Mouse (Mus musculus): ENCODE data around the gene Dpp7. TPM values are rescaled to one million over a fixed set of nuclear protein-coding genes. Genes with fewer than 3 reads are reported as not detected.

Gene Dpp7
- polyA plus RNA-seq (2017; shearing (Covaris generic)), result 10 to 100 TPM; 10.2 to 24.6 (median 21.1) TPM

DNA sequence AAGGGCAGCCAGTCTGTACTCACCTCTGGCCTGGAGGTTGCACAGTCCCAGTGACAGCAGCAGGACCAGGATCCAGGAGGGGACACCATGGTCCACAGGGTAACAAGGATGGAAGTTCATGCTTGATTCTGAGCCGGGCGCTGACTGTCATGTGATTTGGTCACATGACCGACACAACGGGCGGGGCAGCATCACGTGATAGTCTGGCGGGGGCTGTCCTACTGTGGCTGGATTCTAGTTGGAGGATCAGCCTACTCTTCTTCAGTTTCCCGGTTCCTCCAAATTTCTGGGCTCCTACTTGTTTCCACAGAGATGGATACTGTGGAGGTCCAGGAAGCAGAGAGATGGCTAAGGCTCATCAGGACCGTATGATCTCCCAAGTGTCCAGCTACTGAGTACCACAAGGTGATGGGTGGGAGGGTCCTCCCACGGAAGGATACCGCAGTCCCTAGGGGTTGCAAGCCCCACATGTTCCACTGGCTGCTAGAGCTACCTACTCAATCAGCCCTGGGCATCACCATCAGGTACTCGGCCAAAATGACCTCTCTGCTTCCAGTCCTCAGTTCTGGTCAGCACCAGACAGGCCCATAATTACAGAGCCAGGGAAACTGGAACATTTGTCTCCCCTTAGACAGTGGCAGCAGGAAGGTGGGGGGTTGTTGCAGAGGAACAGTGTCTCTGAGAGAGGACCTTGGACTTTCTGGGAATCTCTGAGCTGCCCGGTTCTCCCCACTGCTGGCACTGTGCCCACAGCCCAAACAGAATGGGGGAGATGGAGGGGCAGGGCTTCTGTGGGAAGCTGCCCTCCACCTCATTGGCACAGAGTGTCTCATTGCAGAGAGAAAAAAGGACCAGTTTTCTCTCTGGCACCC is at the start of gene Dpp7:
Gene Dpp7 (minus strand): TSS at position 152 of the 872 bp plus-strand sequence.
- peak; percentile 88 for ATAC-seq

DNA sequence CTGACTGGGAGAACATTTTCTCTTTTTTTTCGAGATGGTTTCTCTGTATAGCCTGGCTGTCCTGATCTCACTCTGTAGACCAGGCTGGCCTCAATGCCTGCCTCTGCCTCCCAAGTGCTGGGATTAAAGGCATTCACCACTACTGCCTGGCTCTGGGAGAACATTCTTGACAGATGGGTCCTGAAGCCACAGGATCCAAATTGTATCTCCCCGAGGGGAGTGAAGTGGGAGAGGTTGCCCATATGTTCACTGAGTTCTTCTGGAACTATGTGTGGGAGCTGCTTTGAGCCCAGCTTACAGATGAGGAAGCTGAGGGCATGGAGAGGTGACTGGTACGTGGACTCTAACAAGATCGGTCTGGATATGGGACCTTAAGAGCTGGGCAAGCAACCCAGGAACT is 47.8 kb upstream of the Dpp7 start:
- no peak for ATAC-seq

DNA sequence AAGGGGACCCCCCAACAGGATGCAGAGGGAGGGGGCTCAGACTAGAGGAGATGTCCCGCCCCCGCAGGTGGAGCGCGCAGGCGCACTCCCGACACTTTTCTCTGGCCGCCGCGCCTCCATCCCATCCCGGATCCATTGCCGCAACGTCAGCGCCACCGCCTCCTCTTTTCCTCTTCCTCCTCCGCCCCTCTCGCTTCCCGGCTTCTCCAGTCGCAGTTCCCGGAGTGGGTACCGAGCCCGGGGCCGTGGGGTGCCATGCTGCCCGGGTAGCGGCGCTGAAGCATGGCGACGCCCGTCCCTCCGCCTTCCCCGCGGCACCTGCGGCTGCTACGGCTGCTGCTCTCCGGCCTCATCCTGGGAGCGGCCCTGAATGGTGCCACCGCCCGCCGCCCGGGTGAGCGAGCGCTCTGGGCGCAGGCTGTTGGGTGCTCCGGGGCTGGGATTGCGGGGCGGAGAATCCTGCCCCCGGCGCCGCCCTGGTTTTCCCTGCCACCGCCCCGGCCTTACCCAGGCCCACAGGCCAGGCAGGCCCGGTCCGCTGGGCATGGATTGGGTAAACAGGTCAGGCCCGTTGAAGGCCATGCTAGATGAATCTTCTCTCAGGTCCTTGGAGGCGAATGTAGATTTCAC is 46.9 kb upstream of the Dpp7 start:
- ATAC-seq, result peak; percentile 52

DNA sequence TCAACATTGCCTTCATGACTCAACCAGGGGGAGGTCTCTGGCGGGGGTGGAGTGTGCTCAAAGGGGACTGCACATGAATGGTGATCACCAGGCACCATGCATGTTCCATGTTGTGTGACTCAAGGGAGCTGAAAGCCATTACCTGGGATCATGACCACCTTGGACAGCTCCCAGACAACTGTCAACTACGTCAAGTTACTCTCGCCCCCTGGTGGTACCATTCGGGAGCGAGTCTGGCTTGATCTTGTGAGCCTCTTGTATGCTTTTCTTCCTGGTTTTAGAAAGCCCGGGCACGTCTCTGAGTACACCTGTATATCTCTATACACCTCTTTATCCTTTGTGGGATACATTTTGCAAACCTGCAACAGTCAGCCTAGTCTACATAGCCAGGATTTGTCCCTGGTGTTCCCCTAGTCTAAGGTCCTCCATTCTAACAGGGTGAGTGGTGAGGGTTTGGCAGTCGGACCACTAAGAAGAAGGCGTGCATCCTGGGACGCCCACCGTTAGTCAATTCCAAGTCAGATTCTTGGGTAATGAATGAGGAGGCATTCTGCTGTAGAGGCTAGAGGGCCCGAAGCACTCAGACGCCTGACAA is 46.3 kb upstream of the Dpp7 start:
- peak; percentile 62 for ATAC-seq

DNA sequence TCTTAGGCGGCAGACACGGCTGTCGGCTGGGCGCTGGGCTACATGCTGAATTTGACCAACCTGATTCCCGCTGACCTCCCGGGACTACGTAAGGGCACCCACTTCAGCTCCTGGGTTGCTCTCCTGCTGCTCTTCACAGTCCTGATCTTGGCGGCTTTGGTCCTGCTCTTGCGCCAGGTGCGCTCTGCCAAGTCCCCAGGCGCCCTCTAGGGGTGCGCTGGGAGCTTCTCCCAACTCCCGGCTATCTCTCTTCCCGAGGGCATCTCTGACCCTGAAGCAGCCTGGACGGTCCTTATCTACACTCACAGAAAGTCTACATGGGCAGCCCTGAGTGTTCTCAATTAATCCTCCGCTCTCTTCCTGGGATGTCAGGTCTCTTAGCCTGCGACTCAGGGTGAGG is 44.6 kb upstream of the Dpp7 start:
- ATAC-seq, result no peak

DNA sequence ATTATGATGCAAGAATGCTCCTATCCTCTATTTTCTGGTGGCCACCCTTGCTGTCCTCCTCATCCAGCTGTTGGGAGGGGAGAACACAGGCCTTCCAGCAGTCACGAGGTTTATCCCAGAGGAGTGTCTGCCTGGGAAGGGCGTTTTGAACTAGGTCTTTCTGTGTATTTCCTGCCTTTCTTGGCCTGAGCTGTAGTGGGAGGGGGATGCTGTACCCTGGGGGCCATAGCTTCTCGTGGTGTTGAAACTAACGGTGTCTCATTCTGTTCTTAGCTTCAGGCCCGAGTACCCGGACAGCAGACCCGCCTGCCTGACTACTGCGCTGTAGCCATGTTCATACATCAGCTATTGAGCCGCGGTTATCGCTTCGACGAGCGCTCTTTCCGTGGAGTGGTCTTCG is 44.1 kb upstream of the Dpp7 start:
- ATAC-seq, result no peak

DNA sequence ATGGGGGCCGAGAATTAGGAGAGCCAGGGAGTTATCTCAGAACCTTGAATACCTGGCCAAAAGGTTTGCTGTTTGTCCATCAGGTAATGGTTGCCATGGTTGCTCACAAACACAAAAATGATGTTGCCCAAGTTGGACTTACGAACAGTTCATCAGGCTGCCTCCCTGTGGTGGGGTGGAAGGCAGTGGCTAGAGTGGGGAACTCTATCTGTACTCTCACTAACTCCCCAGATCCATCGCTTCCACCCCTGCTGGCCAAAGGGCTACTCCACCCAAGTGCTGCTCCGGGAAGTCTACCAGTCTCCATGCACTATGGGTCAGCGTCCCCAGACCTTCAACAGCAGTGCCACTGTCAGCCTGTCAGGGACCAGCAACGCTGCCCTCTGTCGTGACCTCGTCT is 42.9 kb upstream of the Dpp7 start, which contains the start of gene Npdc1:
Gene Npdc1 (plus strand): TSS at position 301 of the 400 bp plus-strand sequence.
- no peak for ATAC-seq

DNA sequence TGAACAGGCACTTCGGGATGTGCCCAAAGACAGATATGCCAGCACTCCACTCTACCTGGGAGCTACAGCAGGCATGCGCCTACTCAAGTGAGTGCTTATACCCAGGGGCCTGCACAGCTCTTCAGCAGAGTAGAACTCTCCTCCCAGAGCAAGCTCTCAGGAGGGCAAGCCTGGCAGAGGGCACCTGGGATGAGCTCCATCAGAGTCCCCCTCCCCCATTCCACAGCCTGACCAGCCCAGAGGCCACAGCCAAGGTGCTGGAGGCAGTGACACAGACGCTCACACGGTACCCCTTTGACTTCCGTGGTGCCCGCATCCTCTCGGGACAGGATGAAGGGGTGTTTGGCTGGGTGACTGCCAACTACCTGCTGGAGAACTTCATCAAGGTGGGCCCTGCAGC is 41.9 kb upstream of the Dpp7 start:
- no peak for ATAC-seq

DNA sequence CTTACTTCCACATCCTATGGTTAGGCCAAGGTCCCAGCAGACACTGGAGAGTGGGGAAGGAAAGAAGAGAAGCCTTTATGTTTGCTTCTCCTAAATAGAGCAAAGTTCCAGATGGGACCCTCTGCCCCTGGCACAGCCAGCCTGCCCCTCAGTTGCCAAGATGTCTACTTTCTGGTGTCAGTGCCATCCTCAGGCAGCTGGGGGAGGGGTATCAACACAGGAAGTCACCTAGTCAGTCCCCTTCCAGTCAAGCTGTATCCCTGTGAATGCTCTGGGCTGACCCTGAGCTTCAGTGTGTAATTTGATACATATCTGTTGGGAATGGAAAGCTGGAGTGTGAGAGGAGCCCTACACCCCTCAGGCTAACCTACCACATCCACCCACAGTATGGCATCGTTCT is 40.9 kb upstream of the Dpp7 start:
- no peak for ATAC-seq

DNA sequence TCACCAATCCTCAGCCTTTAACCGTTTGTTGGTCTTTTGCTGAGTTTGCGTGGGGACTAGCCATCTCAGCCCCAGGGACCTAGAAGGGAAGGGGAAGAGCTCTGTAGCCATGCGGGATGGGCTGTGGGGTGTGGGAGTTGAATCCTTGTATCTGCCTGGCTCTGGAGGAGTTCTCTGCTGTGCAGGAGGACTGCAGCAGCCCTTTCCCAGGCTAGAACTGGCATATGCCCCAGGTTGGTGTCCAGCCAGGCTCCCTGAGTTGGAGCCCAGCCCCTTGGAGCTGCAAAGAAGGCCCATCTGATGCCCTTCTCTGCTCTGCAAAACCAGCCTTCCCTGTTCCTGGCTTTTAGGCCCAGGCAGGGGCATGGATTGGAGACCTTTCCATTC is 40.4 kb upstream of the Dpp7 start:
- no peak for ATAC-seq

DNA sequence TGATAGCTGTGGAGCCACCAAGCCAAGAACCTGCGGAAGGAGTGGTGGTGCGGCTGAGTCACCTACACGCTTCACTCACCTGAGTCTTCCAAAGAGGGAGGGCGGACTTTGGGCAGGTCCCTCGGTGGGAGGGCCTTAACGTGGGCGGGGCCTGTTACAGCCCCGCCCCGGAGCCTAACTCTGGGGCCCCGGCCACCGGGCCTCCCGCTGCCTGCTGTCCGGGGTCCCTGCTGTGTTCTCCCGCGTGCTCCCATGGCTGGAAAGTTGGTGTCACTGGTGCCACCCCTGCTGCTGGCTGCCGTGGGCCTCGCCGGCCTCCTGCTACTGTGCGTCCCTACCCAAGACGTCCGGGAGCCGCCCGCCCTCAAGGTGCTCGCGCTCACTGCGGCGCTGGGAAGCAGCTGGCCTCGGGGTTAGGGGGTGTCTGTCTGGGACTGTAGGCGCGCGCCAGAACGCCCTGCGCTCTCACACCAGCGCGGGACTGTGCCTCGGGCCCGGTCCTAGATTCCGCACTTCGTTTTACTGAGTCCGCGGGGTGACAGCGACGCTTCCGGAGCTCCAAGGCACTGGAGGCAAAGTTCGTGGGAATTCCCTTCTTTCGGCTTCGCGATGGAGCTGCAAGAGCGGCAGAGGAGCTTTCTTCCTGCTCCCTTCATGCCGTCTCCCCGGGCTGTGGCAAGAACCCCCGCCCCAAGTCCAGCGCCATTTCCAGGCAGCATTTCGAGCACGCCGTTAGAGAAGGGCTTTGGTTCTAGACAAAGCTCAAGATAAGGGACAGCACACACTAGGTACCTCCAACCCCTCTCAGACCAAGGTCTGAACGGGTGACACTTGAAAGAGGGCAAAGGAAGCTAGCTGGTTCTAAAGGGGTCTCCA is 39.8 kb upstream of the Dpp7 start, which contains the start of gene Entpd2:
Gene Entpd2 (plus strand): TSS at position 154 of the 876 bp plus-strand sequence.
- ATAC-seq, result no peak

DNA sequence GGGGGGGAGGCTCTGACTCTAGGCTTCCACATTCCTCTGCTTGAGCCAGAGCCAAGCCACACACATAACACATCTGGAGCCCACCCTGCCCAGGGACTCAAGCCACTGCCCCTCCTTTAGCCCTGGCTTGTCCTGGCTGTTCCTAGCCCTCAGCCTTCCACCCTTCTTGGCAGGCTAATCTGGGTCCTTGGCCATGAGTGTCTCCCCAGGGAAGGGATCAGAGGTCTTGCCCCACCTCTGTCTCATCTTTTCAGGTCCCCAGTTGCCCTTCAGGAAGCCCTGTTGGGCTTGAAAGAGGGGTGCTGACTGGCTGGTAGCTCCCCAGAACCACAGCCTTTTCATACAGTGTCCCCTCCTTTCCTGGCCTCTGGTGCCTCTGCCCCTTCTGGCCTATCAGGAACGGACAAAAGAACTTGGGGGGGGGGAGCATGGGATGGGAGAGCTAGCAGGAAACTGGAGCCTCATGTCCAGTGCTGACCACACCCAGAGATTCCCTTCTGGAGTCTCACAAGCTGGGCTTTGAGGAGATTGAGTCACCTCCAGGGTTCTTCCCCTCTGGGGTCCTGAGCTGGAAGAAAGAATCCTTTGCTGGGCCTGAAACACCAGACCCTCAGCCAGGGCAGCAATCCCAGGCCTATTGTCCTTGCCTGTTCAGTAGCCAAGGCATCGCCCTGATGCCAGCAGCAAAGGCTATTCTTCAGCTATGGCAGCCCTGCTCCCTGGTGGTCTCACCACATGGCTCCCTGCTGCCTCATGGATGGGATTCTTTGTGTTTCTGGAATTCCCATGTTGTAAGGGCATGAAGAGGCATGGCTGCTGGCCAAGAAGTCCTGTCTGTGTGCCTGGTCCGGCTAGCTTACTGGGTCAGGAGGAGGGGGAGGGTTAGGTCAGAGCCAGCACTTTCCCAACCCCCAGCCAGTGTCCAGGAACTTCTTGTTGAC is 38.4 kb upstream of the Dpp7 start:
- no peak for ATAC-seq

DNA sequence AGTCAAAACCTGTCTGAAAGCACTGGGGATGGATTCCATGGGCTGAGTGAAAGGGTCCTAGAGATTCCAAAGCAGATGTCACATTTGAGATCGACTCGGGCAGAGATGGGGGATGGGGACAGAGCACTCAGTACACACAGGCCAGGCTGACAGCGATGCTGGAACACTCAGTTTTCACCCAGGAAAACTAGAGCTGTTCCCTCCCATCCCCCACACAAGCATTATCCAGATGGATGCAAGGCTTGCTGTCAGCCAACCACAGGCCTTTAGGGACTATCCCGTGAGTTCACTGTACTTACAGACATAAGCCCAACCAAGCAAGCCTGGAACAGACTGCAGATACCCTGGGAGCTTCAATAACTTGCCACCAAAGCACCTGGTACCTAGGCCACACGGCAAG is 35.1 kb upstream of the Dpp7 start:
- ATAC-seq, result no peak

DNA sequence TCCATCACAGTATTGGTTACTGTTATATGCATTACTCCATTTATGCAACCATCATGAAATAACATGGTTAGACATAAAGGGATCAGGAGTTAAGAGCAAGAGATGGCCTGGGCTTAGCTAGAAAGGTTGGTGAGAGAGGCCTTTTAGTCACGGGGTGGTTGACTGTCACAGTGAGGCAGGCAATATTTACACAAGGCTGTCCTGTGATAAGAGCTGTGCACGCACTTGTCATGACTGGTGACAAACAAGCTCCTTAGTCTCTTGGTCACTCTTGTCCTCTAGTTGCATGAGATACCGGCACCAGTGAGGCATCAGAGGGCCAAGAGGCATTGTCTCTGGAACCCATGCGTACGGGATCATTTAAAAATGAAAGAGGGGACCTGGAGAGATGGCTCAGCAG is 28.3 kb upstream of the Dpp7 start:
- no peak for ATAC-seq

DNA sequence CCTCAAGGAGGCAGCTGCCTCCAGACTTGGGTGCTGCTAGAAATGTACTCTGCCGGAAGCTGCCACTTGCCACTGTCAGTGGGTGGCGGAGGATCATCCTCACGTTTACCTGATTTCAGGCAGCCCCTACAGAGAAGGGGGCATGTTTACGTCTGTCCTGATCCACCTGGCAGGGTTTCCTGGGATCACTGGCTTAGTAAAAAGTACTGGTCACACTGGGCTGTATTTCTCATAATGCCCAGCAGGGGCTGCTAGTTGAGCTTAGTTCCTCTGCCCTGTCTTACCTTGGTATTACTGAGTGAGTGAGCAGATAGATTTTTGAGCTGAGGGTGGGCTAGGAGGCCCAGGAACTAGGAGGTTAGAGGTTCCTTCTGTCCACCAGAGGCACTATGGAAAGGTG is 20.4 kb upstream of the Dpp7 start:
- no peak for ATAC-seq

DNA sequence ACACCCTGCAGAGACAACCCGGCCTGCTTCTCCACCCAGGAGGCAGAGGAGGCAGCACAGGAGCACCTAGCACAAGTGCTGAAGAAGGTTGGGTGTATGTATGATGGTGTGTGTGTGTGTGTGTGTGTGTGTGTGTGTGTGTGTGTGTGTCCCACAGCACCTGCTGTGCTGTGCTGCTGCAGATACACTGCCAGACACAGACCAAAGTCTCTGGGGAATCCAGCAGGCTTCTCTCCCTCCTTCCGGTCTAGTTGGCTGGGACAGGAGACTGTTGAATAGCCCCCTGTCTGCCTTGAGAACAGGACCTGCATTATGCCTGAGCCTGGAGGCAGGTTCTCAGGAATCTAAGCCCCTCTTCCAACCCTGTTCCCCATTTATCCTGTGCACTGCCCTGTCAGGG is 17.3 kb upstream of the Dpp7 start:
- ATAC-seq, result no peak

DNA sequence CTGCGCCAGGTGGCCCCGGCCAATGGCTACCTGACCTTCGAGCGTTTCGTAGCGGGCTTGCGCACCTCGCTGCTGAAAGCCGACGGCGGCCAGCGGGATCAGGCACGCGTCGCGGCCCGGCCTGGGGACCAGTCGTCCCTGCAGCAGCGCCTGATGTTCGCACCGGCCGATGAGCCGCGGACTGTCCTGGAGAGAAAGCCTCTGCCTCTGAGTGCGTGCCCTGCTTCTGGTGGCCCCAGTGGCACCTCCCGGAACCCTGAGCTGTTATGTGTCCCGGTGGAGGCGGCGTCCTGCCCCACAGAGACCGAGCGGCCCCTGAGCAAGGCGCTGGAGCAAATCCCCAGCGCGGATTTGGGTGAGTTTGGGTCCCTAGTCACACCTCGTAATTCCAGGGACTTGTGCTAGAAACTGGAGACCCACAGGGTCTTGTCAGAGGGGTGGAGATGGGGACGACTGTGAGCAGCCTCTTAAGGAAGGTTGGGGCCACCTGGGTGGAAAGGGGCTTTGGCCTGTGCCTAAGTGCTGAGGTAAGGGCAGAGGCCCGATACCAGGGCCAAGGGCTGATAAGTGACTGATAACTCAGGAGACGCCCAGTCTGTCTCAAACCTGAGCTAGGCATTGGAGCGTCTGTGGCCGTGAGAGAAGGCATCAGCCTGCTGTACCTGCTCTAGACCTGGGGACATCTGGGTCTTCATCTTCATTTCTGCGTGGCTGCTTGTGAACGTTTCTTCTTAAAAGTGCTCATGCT is 16.7 kb upstream of the Dpp7 start:
- no peak for ATAC-seq

DNA sequence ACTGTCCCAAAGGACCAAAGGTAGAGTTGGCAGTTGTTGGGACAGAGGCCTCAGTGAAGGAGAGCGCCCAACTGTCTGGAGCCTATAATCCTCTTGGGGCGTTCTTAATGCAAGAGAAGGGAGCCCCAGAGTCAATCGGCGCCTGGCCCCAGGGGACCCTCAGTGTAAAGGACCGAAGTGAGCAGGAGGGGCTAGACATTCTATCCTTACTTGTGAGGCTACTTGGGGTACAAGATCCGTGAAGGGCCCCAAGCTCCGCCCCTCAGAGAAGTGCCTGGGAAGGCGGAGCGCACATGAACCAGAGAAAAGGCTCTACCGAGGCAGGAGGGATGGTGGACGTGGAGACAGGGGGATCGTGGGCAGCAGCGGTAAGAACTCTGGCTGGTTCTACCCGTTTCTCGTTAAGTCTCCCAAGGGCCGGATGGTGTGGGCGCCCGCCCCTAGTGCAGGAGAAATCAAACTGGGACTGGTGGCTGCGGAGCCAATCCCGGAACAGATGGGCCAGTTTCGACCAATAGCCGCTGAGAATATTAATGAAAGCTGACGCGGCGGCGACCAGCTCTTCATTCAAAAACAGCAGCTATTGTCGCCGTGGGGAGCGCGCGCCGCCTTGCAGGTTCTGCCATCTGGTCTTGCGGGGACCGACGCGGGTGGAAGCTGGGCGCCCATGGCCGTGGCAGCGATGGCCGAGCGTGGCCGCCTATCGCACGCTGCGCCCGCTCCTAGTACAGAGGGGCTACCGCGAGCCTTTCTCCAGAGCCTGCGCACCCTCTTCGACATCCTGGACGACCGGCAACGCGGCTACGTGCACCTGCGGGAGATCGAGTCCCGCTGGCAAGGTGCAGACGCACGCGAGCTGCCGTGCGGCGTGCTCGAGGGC is 15.8 kb upstream of the Dpp7 start, which contains the start of gene Sapcd2:
Gene Sapcd2 (plus strand): TSS at position 558 of the 880 bp plus-strand sequence.
- ATAC-seq, result peak; percentile 99

DNA sequence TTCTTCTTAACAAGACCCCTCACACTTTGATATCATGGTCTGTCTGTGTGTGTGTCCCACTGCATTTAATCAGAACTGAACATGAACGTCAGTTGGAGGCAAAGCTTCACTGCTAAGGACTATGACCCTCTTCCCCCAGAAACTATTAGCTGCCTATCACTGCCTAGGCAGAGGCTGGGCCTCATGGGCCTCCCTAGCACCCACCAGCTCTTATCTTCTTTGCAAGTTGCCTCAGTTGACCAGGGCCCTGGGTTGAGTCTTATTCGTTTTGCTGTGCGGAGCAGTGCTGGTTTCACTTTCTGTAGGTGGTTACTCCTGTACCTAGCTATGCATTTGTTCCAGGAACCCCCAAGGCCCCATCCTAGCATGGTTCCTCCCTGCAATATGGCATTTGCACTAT is 13.8 kb upstream of the Dpp7 start:
- no peak for ATAC-seq

Data from inflammation-experienced regulatory T-cells, adult 6 months (primary cell).